Mouse (Mus musculus) adrenal gland, postnatal 25 days (tissue): ENCODE measurements around the gene Cerk. TPM values are rescaled to one million over a fixed set of nuclear protein-coding genes. Genes with fewer than 3 reads are reported as not detected.

Source experiments
- total RNA-seq: library from RNA; stranded (reverse); gene quantifications from 2 replicates; pipeline ENCODE4 v1.2.3, GENCODE M21; 2021

Cerk gene
- total RNA-seq, 1 experiment from 2014 or later: 26.4 TPM

Other genes with a start within 250 kb of the Cerk start
- gene Celsr1, start 152.4 kb downstream of the Cerk start, total RNA-seq: 6.9 and 8.7 TPM in 2 replicates
- 10.1 and 17.4 TPM in 2 replicates for gene Gramd4, start 128.4 kb downstream of the Cerk start, total RNA-seq
- gene Tbc1d22a, start 28.3 kb upstream of the Cerk start, total RNA-seq: 24.7 and 33.8 TPM in 2 replicates